Mouse (Mus musculus): ENCODE data around the gene Gm17349.

DNA sequence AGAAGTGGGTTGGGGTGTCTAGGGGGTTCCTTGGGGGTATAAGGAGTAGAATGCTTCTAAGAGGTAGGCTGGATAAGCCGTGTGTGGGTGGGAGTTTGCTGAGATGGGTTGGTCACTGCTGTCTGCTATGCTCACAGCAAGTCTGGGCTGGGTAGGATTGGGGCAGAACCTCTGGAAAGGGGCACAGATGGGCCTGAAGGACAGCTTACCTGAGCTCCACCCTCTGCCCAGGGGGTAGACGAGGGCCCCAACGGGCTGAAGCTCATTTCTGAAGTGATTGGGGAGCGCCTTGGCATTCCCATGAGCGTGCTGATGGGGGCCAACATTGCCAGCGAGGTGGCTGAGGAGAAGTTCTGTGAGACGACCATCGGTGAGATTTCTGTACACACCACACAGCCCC is 14.6 kb upstream of the Gm17349 start:
- TF ChIP-seq POLR2A (IDR thresholded peaks at IDR 0.05; ENCODE audit: low read depth, low read length), result no peak
- no peak for TF ChIP-seq CTCF (IDR thresholded peaks at IDR 0.05; ENCODE audit: extremely low read depth, insufficient read length, insufficient replicate concordance, low read depth, low read length)

Measured in small intestine, adult 2 months (tissue).